Mouse (Mus musculus): Measurements from ENCODE around the gene Chm. TPM values are rescaled to one million over a fixed set of nuclear protein-coding genes. Genes with fewer than 3 reads are reported as not detected.
"Not testable (repeated sequence)": the region's sequence is repeated elsewhere in the genome, so short reads cannot be mapped to it uniquely, and the experiment has no call there.

Chm gene
- 16.0 and 17.2 TPM in 2 replicates for polyA plus RNA-seq (2014; fragmentation: Nextera tagmentation; extraction: Ambion mirVana)

DNA sequence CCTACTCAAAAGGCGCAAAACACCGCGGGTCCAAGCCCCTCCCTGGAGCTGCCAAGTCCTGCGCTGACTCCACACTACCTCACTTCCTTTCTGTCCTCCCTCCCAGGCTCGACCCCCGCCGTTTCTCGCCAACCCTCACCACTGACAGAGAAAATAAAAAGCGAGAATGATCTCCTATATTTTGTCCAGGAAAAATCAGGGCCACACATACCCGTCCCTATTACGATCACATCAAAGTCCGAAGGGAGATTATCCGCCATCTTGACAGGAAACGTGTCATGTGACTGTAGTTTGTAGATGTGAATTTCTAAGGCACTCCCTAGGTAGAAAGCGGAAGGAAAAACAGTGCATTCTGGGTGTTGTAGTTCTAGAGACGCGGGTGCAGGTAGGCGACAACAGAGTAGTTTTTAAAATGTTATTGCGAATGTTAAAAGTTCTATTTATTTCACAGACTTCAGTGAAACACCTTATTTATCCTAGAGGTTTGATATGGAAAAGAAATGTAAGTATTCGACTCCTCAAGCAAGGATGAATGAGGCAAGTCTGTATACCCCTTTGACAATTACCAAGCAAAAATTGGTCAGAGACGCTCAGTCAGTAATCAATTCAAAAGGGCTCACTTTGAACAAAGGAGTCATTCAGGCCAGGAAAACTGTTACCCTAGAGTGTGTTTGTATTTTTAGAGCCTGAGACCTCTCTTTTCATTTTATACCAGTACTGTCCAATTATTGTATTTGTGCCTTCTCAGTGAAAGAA, at the start of gene Chm:
Gene Chm, minus strand, starts transcription at position 288 of the 756 bp plus-strand sequence.
- peak; percentile 60 for DNase-seq (ENCODE audit: low spot score)
- Histone ChIP-seq H3K36me3 (ENCODE audit: control insufficient read depth, insufficient read depth, low read length) (no peaks in the 10 kb centered on the region), H3K27me3 (ENCODE audit: control insufficient read depth, insufficient read depth, low read length) (no peaks in the 10 kb centered on the region), H3K9ac (ENCODE audit: low read length) (peak within 1 kb of the TSS; percentile 55), H3K27ac (ENCODE audit: low read depth, low read length) (0 out of 2 replicates have a peak within 1 kb of the TSS, but pooled peaks have one; percentile 20), H3K4me3 (ENCODE audit: low read depth, low read length) (peak within 1 kb of the TSS; percentile 46), H3K4me2 (ENCODE audit: low read depth) (peak within 1 kb of the TSS; percentile 43), H3K9me3 (ENCODE audit: control insufficient read depth, low read length) (no peaks in the 10 kb centered on the region), H3K4me1 (ENCODE audit: control insufficient read depth, insufficient read depth, low read length) (no peaks in the 10 kb centered on the region)
- ATAC-seq (ENCODE audit: insufficient read depth, low FRiP score, low TSS enrichment): peak; percentile 95
- WGBS: 9% methylated on average over 21 of the region's 21 CpGs

GRCm38 (mm10) chrX:113193901-113194300, 8.6 kb upstream of the Chm start:
- ATAC-seq (ENCODE audit: insufficient read depth, low FRiP score, low TSS enrichment) (no peak), DNase-seq (ENCODE audit: low spot score) (no peak)
- no peak overlapping the region for H3K4me2 ChIP-seq (ENCODE audit: low read depth)
- no peak overlapping the region for H3K4me3 ChIP-seq (ENCODE audit: low read depth, low read length)
- no peaks in the 10 kb centered on the region for H3K36me3 ChIP-seq (ENCODE audit: control insufficient read depth, insufficient read depth, low read length)
- no peaks in the 10 kb centered on the region for H3K27me3 ChIP-seq (ENCODE audit: control insufficient read depth, insufficient read depth, low read length)
- no peak overlapping the region for H3K27ac ChIP-seq (ENCODE audit: low read depth, low read length)
- no peaks in the 10 kb centered on the region for H3K9me3 ChIP-seq (ENCODE audit: control insufficient read depth, low read length)
- WGBS: 43% methylated on average over 2 of the region's 2 CpGs
- H3K4me1 ChIP-seq (ENCODE audit: control insufficient read depth, insufficient read depth, low read length): no peaks in the 10 kb centered on the region
- no peak overlapping the region for H3K9ac ChIP-seq (ENCODE audit: low read length)

DNA sequence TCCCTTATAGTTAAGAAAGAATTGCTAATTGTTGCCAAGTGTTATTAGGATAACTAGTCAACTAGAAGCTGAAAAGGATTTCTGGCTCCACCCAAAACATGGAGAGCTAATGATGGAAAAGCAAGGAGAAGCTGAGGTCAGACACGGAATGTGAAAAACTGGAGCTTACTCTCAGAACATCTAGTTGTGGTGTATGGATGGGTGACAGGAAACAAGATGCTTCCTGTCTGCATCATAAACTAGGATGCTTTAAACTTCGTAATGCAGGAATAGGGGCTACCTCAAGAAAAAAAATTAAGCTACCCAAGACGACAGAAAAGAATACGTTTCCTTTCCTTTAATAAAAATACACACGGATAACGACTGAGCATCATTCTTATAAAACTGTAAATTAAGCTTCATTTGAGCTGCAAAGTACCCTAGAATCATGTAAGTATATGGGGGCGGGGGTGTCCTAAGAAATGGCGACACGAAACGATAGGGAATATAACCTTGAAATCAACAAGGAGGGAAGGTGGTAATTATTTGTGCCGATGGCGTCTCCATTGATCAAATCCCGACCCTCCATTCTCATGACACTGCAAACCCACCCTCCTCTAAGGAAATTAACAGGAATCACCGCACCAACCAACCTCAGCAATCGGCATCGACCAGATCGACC, 618 bp downstream of the Chm start:
- Histone ChIP-seq H3K9me3 (ENCODE audit: control insufficient read depth, low read length) (no peaks in the 10 kb centered on the region), H3K27me3 (ENCODE audit: control insufficient read depth, insufficient read depth, low read length) (no peaks in the 10 kb centered on the region), H3K4me2 (ENCODE audit: low read depth) (peak overlapping the region; percentile 43), H3K36me3 (ENCODE audit: control insufficient read depth, insufficient read depth, low read length) (no peaks in the 10 kb centered on the region), H3K27ac (ENCODE audit: low read depth, low read length) (0 out of 2 replicates have a peak overlapping the region, but pooled peaks have one; percentile 20), H3K9ac (ENCODE audit: low read length) (peak overlapping the region; percentile 55), H3K4me1 (ENCODE audit: control insufficient read depth, insufficient read depth, low read length) (no peaks in the 10 kb centered on the region), H3K4me3 (ENCODE audit: low read depth, low read length) (peak overlapping the region; percentile 46)
- ATAC-seq (ENCODE audit: insufficient read depth, low FRiP score, low TSS enrichment) (no peak), DNase-seq (ENCODE audit: low spot score) (no peak)
- 20% methylated on average over 17 of the region's 17 CpGs for WGBS

DNA sequence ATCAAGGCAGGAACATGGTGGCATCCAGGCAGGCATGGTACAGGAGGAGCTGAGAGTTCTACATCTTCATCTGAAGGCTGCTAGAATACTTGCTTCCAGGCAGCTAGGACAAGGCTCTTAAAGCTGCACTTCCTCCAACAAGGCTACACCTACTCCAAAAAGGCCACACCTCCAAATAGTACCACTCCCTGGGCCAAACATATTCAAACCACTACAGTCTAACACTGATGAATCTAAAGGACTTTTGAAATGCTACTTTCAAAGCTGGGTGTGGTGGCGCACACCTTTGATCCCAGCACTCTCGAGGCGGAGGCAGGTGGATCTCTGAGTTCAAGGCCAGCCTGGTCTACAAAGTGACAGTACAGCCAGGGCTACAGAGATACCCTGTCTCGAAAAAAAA, 4.5 kb downstream of the Chm start:
- not testable (repeated sequence) for H3K4me1 ChIP-seq (ENCODE audit: control insufficient read depth, insufficient read depth, low read length); ATAC-seq (ENCODE audit: insufficient read depth, low FRiP score, low TSS enrichment); H3K36me3 ChIP-seq (ENCODE audit: control insufficient read depth, insufficient read depth, low read length); DNase-seq (ENCODE audit: low spot score); H3K27me3 ChIP-seq (ENCODE audit: control insufficient read depth, insufficient read depth, low read length); H3K4me2 ChIP-seq (ENCODE audit: low read depth); H3K4me3 ChIP-seq (ENCODE audit: low read depth, low read length); H3K9ac ChIP-seq (ENCODE audit: low read length); H3K9me3 ChIP-seq (ENCODE audit: control insufficient read depth, low read length); H3K27ac ChIP-seq (ENCODE audit: low read depth, low read length)
- WGBS: 94% methylated on average over 4 of the region's 4 CpGs

DNA sequence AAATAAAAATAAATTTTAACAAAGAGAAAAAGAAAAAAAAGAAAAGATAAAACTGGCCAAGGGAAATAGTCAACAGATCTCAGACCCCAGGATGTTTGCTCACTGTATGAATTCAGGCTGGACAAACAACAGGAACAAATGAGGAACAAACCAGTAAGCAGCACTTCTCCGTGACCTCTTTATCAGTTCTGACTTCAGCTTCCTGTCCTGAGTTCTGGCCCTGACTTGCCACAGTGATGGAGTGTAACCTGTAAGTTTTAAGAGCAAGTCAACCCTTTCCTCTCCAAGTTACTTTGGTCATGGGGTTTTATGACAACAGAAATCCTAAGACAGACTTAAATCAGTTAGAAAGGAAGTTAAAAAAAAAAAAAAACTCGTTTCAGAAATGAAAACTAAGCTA, 12.6 kb downstream of the Chm start:
- H3K36me3 ChIP-seq (ENCODE audit: control insufficient read depth, insufficient read depth, low read length): no peaks in the 10 kb centered on the region
- 81% methylated on average over 2 of the region's 2 CpGs for WGBS
- no peaks in the 10 kb centered on the region for H3K9me3 ChIP-seq (ENCODE audit: control insufficient read depth, low read length)
- DNase-seq (ENCODE audit: low spot score) (no peak), ATAC-seq (ENCODE audit: insufficient read depth, low FRiP score, low TSS enrichment) (no peak)
- no peak overlapping the region for H3K9ac ChIP-seq (ENCODE audit: low read length)
- no peak overlapping the region for H3K27ac ChIP-seq (ENCODE audit: low read depth, low read length)
- no peak overlapping the region for H3K4me3 ChIP-seq (ENCODE audit: low read depth, low read length)
- no peaks in the 10 kb centered on the region for H3K4me1 ChIP-seq (ENCODE audit: control insufficient read depth, insufficient read depth, low read length)
- H3K4me2 ChIP-seq (ENCODE audit: low read depth): no peak overlapping the region
- H3K27me3 ChIP-seq (ENCODE audit: control insufficient read depth, insufficient read depth, low read length): no peaks in the 10 kb centered on the region

DNA sequence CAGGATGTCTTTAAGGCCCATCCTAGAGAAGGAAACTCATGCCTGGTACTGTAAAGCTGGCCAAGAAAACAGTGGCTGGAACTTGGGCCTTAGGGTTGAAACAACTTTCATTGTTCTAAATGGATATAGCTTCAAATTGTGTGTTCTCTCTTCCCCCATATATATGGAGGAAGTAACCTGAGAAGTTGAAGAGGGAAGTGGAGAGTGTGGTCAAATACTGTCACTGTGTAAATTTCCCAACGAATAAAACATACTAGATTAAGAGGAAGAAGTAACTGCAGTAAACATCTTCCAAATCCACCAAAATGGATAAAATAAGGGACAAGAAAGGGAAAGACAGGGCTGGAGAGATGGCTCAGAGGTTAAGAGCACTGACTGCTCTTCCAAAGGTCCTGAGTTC, 13.0 kb downstream of the Chm start:
- Histone ChIP-seq H3K27ac (ENCODE audit: low read depth, low read length) (no peak overlapping the region), H3K4me1 (ENCODE audit: control insufficient read depth, insufficient read depth, low read length) (no peaks in the 10 kb centered on the region), H3K27me3 (ENCODE audit: control insufficient read depth, insufficient read depth, low read length) (no peaks in the 10 kb centered on the region), H3K9ac (ENCODE audit: low read length) (no peak overlapping the region), H3K9me3 (ENCODE audit: control insufficient read depth, low read length) (no peaks in the 10 kb centered on the region), H3K4me2 (ENCODE audit: low read depth) (no peak overlapping the region), H3K36me3 (ENCODE audit: control insufficient read depth, insufficient read depth, low read length) (no peaks in the 10 kb centered on the region), H3K4me3 (ENCODE audit: low read depth, low read length) (no peak overlapping the region)
- WGBS: 68% methylated on average over 1 of the region's 1 CpGs
- no peak for ATAC-seq (ENCODE audit: insufficient read depth, low FRiP score, low TSS enrichment)
- no peak for DNase-seq (ENCODE audit: low spot score)

DNA sequence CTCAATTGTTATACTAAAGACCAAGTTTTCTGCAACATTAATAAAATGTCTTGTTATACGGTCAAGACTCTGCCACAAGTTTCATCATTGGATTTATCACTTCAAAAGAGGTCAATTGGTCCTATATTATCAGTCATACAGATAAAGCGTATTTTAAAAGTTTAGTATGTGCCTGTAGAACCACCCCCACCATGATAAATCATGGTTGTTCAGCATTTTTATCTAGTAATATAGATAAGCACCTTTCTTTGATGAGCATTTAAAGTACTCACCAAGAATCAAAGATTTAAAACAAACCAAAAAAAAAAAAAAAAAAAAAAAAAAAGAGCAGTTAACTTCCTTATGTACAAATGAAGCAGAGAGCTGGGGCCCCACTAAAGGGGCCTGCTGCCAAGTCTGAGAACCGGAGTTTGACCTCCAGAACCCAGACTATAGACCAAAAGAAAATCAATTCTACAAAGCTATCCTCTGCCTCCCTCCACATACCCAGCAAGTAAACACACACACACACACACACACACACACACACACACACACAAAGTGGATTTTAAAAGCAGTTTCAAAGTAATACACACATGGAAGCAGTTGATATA, 25.0 kb downstream of the Chm start:
- Histone ChIP-seq H3K9ac (ENCODE audit: low read length) (no peak overlapping the region), H3K4me1 (ENCODE audit: control insufficient read depth, insufficient read depth, low read length) (no peaks in the 10 kb centered on the region), H3K4me2 (ENCODE audit: low read depth) (no peak overlapping the region), H3K27ac (ENCODE audit: low read depth, low read length) (no peak overlapping the region), H3K9me3 (ENCODE audit: control insufficient read depth, low read length) (no peaks in the 10 kb centered on the region), H3K4me3 (ENCODE audit: low read depth, low read length) (no peak overlapping the region), H3K36me3 (ENCODE audit: control insufficient read depth, insufficient read depth, low read length) (no peaks in the 10 kb centered on the region), H3K27me3 (ENCODE audit: control insufficient read depth, insufficient read depth, low read length) (no peaks in the 10 kb centered on the region)
- no peak for ATAC-seq (ENCODE audit: insufficient read depth, low FRiP score, low TSS enrichment)
- whole genome bisulfite sequencing: 82% methylated on average over 3 of the region's 3 CpGs
- no peak for DNase-seq (ENCODE audit: low spot score)

DNA sequence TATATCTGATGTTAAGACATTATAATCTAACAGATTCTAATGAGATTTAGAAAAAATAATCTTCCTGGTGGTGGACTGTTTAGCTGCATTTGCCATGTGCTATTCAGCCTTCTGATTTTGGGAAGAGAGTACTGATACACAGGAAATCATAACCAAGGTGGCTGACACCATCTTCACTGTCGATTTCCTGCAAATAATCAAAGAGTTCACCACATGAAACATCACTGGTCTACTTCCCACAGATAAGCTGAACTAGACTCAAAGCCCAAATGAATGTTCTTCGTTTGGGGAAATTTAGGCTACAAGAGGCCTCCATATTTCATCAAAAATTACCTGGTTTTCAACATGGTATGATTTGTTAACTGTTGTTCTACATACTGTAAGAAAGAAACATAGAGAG, 101.1 kb downstream of the Chm start:
- no peak for ATAC-seq (ENCODE audit: insufficient read depth, low FRiP score, low TSS enrichment)
- H3K4me1 ChIP-seq (ENCODE audit: control insufficient read depth, insufficient read depth, low read length): no peaks in the 10 kb centered on the region
- WGBS: 86% methylated on average over 2 of the region's 2 CpGs

More for the DNA sequence above, 101.1 kb downstream of the Chm start:
- DNase-seq (ENCODE audit: low spot score): no peak
- H3K4me2 ChIP-seq (ENCODE audit: low read depth): no peak overlapping the region
- no peaks in the 10 kb centered on the region for H3K27me3 ChIP-seq (ENCODE audit: control insufficient read depth, insufficient read depth, low read length)
- H3K36me3 ChIP-seq (ENCODE audit: control insufficient read depth, insufficient read depth, low read length): no peaks in the 10 kb centered on the region
- H3K4me3 ChIP-seq (ENCODE audit: low read depth, low read length): no peak overlapping the region
- H3K9ac ChIP-seq (ENCODE audit: low read length): no peak overlapping the region
- H3K9me3 ChIP-seq (ENCODE audit: control insufficient read depth, low read length): no peaks in the 10 kb centered on the region
- H3K27ac ChIP-seq (ENCODE audit: low read depth, low read length): no peak overlapping the region

Data from neural tube, embryonic 11.5 days (tissue).